Mouse (Mus musculus) spleen, postnatal 10 days (tissue): ENCODE measurements around the gene Tectb.
A peak's percentile ranks its signal among the peaks of the same experiment; 100 is the strongest.

Experiments
- DNase-seq, 2 experiments: peaks; one replicate each; pipeline ENCODE4 v3.0.0; 2021 to 2022; ENCODE audit warnings: low spot score in 2 of 2

Tectb gene

DNA sequence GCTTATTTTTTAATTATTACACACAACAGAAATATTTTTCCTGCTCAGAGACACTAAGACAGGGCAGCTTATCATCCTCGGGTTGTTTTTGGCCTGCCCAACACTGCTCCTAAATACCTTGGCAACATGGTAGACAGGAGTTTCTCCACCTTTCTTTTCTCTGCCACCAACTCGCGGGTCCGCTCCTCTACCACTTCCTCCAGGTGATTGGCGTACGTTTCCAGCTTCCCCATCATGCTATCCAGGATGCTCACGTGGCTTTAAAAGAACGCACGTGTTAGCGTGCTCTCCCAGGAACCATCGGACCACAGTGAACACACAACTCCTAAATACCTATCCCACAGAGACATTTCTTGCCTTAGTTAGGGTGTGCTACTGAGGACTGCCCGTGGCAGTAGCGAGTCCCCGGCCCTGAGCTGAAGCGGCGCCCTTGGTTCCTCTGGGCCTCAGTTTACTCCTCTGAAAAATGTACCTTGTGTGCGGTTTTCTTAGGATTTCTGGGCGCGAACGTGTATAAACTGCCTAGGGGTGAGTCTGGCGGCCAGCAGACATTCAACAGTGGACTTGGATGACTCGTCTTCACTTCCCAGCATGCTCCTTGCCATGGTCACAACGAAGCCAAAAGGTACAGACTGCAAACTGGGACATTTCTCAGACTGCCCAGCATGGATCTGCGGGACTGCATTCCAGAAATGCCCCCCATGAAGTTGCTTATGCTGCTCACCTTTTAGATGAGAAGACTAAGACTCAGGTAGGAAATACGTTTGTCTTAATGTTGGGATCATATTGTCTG is 27.4 kb downstream of the Tectb start:
- DNase-seq = no peak

GRCm38 (mm10) chr19:55208654-55209053 is 28.1 kb downstream of the Tectb start:
- DNase-seq = no peak

GRCm38 (mm10) chr19:55209084-55209483 is 28.6 kb downstream of the Tectb start:
- no peak for DNase-seq

DNA sequence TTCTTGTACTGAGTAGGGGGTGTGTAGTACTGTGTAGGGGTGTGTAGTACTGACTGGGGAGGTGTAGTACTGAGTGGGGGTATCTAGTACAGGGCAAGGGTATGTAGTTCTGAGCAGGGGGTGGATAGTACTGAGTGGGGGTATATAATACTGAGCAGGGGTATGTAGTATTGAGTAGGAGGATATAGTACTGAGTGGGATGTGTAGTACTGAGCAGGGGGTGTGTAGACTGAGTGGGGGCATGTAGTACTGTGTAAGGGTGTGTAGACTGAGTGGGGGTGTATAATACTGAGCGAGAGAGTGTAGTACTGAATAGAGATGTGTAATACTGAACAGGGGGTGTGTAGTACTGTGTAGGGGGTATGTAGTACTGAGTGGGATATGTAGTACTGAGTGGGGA is 31.2 kb downstream of the Tectb start:
- DNase-seq = no peak

- DNase-seq = no peak
These were observed 33.2 kb downstream of the Tectb start for GRCm38 (mm10) chr19:55213617-55214340.

- no peak for DNase-seq
These were observed 36.3 kb downstream of the Tectb start for GRCm38 (mm10) chr19:55216876-55217275.

- no peak for DNase-seq
These were observed 36.8 kb downstream of the Tectb start for GRCm38 (mm10) chr19:55217365-55217764.

DNA sequence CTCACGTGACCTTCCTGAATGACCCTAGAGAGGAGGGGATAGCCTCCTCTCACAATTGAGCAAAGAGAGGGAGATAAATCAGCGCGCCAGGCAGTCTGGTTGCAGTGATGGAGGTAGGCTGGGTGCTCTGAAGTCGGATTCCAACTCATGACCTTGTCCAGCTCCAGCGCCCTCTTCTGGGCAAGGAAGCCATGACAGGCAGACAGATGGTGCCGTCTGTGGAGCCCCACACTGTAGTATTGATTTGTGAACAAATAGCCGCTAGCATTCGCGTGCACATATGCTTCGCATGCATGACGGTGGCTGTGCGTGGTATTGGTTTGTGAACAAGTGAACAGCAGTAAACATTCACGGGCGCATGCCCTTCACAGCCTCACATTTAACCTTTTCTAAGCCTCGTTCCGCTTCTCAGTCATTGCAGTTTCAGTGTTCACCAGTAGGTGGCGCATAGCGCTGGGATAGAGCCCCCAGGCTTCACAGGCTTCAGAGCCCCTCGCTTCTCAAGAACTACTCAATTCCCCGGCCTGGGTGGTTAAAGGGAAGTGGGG is 37.7 kb downstream of the Tectb start:
- peak; percentile 92 to 93 for DNase-seq

DNA sequence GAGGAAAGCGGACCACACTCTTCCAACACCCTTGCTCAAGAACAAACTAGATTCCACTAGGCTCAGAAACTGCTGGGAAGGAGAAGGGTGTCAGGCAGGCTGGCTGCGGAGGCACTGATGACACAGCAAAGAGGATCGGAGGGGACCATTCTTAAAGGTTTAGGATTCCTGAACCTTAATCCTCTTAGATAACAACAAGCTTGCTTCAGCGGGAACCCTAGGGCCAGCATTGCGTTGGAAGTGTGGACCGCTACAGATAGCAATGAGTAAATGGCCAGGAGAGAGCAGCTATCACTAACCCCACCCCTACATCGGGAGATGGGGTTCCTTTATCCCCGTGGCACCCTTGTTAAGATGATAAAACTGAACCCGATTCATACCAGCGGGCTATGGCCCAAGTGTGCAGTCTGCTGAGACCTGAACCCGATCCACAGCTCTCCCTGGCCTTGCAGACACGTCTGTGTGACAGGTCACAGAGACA is 38.2 kb downstream of the Tectb start:
- DNase-seq = peak; percentile 58 to 68

DNA sequence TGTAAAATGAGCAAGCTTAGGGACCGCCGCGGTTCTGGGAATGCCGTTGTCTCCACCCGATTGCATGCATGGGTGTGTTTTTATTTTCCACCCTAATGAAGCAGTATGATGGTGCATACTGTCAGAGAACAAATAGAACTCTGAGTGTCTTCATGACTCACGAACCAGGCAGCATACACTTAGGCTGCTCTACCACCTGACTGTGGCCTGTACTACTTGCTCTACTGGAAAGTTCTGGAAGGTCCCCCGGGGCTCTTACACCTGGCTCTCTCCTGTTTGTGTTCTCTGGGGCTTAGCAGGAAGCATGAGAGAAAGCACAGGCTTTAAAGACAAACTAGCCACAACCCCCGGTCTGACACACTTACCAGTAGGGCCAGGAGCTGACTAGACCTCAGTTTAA is 38.8 kb downstream of the Tectb start:
- DNase-seq = no peak

DNA sequence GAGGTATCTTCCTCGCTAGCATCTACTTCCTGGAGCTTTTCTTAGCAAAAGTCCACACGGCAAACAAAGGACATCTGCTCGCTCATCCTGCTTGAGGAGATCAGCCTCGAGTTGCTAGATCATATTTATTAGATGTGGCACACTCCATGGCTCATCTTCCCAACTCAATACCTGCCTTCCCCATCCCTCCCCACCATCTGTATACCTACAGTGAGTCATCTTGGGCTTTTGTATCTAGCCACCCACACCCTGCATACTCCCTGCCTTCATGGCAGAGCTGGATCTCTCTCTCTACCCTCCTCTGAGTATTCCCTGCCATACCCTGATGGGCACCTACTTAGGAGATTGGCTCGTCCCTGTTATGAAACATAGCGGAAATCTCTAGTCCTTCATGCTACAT is 40.7 kb downstream of the Tectb start:
- no peak for DNase-seq

DNA sequence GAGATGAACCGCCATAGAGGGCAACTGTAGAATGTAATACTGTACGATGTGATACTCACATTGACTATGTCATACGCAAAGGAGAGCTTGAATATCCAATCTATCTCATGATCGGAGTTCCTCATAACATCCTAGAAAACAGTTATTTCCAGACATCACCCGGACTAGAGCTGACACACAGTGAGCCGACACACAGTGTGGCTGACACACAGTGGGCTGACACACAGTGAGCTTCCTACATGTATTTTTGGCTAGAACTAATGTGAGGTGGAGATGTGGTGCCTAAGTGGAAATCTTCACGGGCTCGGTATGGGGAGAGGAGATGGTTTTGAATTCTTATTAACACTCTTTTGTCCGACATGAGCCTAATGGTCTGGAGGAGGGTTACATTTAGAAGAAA is 41.7 kb downstream of the Tectb start:
- no peak for DNase-seq

GRCm38 (mm10) chr19:55226621-55227020 is 46.1 kb downstream of the Tectb start:
- DNase-seq = no peak

DNA sequence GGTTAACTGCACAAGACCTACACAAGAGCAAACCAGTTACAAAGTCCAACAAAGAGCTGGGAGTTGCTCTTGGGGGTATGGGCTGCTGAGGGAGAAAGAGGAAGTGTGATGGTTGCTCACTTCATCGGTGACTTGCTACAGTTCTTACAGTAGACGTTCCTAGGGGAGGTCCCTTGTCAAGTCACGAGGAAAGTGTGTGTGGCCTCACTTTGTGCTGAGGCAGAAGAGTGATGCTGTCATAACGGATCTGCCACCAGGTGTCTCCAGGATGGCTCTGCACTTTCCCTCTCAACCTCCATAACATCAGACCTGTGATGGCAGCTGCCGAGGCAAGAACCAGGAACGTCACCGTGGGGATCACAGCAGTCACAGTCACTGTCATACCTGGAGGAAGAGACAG is 46.6 kb downstream of the Tectb start:
- DNase-seq = no peak

- no peak for DNase-seq
These were observed 50.5 kb downstream of the Tectb start for GRCm38 (mm10) chr19:55231081-55231480.

DNA sequence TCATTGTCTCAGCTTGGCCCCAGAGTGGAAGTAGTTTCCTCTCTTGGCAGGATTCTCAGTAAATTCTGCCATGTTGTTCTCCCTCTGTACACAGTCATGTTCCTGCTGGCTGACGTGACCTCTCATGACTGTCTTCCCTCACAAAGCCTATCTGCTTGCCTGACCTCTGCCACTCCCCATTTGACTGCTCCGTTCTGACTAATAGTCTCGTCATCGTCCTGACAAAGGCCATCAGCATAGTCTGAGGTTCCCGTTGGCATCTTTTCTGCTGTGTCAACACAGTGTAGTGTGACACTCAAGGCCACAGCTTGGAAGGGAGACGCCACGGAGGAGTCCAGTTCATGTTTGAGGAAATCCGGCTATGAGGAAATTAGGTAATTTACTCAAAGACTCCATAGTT is 51.6 kb downstream of the Tectb start:
- no peak for DNase-seq

- DNase-seq = no peak
These were observed 55.5 kb downstream of the Tectb start for GRCm38 (mm10) chr19:55236026-55236425.

GRCm38 (mm10) chr19:55236564-55236963 is 56.0 kb downstream of the Tectb start:
- no peak for DNase-seq

GRCm38 (mm10) chr19:55239766-55240426 is 59.4 kb downstream of the Tectb start:
- no peak for DNase-seq

- no peak for DNase-seq
These were observed 60.7 kb downstream of the Tectb start, which contains the start of gene Gucy2g for GRCm38 (mm10) chr19:55241186-55241645. Gucy2g (minus strand) TSS chr19:55241236.

DNA sequence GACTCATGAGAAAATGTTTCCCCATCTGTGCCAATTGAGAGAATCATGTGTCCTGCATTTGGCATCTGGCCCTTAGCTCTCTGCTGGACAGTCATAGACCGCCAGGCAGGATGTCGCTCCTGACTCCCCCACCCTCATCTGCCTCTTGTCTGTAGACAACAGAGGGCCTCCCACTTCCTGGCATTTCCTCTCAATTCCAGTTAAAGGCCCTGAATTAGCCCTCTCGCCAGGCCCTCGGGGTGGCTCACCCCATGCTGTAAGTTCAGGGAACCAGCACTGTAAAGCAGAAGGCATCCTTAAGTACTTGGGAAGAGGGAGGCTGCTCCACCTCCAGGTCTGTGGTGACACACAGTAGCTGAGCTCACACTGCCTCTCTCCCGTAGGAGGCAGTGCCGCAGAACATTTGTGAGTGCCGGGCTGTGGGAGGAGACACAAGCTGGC is 64.3 kb downstream of the Tectb start:
- peak in 1 of 2 experiments; percentile 32 for DNase-seq
